Mouse (Mus musculus): ENCODE data around the gene Acvr2a. TPM values are rescaled to one million over a fixed set of nuclear protein-coding genes. Genes with fewer than 3 reads are reported as not detected.

Gene Acvr2a
- polyA plus RNA-seq (2014; fragmentation: Illumina TruSeq; extraction: RNeasy Lipid Tissue Mini Kit (QIAGEN cat#74804); ENCODE audit: insufficient read depth, low read depth, low replicate concordance): 7.2 TPM

DNA sequence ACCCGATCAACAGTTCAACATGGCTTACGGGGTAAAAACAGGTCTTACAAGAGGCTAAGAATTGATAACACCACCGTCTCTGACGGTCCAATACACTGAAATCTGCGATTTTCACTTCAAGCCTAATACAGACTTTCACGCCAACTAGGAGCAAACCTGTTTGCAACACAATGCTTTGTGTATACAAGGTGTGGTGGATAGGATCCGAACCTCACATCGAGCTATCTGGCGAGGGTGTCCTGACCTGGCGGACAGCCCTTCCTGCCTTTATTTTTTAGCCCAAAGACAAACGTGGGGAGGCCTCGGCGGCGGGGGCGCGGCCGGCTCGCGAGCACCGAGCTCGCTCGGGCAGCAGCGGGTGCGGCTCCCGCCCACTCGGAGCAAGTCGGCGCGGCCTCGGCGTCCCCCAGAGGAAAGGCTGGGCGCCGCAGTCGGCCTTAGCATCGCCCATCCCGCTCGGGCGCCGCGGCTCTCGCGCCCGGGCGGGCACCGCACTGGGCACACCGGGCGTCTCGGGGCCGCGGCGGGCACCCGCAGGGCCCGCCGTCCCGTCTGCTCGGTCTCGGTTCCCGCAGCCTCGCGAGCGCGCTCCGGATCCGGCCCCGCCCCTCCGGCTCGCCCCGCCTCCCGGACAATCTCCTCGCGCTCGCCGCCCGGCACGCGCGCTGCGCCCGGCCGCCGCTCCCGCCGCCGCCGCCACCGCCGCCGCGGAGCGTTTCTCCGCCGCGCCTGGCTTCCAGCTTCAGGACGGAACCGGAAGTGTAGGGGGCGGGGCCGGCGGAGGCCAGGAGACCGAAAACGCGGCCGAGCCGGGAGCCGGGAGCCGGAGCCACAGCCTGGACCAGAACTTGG, at the start of gene Acvr2a:
Gene Acvr2a (plus strand): TSS at position 739 of the 852 bp plus-strand sequence.

DNA sequence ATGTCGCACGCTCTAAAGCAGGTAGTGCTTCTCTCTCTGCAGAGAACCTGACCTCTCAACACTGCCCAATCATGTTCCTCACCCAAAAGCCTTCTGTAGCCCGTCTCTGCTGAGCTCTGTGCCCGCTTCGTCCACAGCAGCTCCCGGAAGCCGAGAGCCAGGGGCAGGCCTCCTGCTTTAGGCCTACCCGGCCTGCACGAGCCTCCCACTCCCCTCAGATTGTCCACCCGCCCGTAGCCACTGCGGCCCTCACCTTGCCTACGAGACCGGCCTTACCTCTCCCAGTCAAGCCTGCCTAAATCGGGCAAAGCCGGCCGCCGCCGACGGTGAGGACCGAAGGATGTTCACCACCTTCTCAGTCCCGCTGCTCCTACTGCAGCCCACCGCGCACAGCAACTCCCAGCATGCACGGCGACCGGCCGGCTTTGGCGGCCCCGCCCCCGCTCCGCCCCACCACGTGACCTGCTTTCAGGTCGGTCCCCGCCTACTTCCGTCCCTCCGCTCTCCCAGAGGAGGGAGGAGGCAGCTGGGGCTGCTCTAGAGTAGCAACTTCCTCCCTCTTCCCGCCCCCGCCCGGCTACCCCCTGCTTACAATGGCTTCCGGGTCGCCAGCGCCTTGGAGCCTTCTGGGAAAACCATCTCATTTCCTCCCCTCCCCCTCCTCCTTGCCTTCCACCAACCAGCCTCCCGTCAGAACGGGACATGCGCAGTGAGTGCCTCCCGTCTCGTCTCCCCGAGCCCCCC, 135.1 kb downstream of the Acvr2a start, which contains the start of gene Mbd5:
Gene Mbd5 (plus strand): TSS at position 668 of the 744 bp plus-strand sequence.

DNA sequence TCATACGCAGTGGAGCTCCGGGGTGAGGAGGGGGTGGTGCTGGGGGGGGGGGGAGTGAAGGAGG, 136.2 kb downstream of the Acvr2a start, which contains the start of gene Orc4:
Gene Orc4 (minus strand): TSS at position 26 of the 64 bp plus-strand sequence.

Other genes with a start within 250 kb of the Acvr2a start
- 6.0 TPM for gene Mbd5, start 135.4 kb downstream of the Acvr2a start, polyA plus RNA-seq (2014; fragmentation: Illumina TruSeq; extraction: RNeasy Lipid Tissue Mini Kit (QIAGEN cat#74804); ENCODE audit: insufficient read depth, low read depth, low replicate concordance)
- 35.4 TPM for gene Orc4, start 136.2 kb downstream of the Acvr2a start, polyA plus RNA-seq (2014; fragmentation: Illumina TruSeq; extraction: RNeasy Lipid Tissue Mini Kit (QIAGEN cat#74804); ENCODE audit: insufficient read depth, low read depth, low replicate concordance)